Mouse (Mus musculus) liver, embryonic 16.5 days (tissue): ENCODE data around the gene Draxin. TPM values are rescaled to one million over a fixed set of nuclear protein-coding genes. Genes with fewer than 3 reads are reported as not detected.
A peak's percentile ranks its signal among the peaks of the same experiment; 100 is the strongest.

Experiments used
- ATAC-seq: fragments of 200-750 bp; cut with Nextera tagmentation; 2 replicates; pipeline ENCODE4 v1.8.0; 2017; ENCODE audit warnings: low read depth, mild to moderate bottlenecking, moderate number of reproducible peaks, moderate library complexity
- H3K27ac ChIP-seq: fragments of 300-500 bp; sonication (generic); 2 replicates; pipeline ENCODE4 v1.5.1; 2014; ENCODE audit warnings: mild to moderate bottlenecking, low read length
- H3K27me3 ChIP-seq: fragments of 300-500 bp; sonication (generic); 2 replicates; pipeline ENCODE4 v1.6.1; 2014; ENCODE audit warnings: low read depth, low read length, mixed read lengths; ENCODE audit not compliant: control insufficient read depth, insufficient read depth
- H3K36me3 ChIP-seq: fragments of 300-500 bp; sonication (generic); 2 replicates; pipeline ENCODE4 v1.6.1; 2014; ENCODE audit warnings: mild to moderate bottlenecking; ENCODE audit not compliant: control insufficient read depth, insufficient read depth
- H3K4me1 ChIP-seq: fragments of 300-500 bp; sonication (generic); 2 replicates; pipeline ENCODE4 v1.6.1; 2014; ENCODE audit warnings: low read depth, low read length, mixed read lengths; ENCODE audit not compliant: control insufficient read depth
- H3K4me2 ChIP-seq: fragments of 300-500 bp; sonication (generic); 2 replicates; pipeline ENCODE4 v1.6.1; 2014; ENCODE audit warnings: low read depth, low read length, mixed read lengths
- H3K4me3 ChIP-seq: fragments of 300-500 bp; sonication (generic); 2 replicates; pipeline ENCODE4 v1.5.1; 2014; ENCODE audit warnings: low read depth, mild to moderate bottlenecking, low read length
- H3K9ac ChIP-seq: fragments of 300-500 bp; sonication (generic); 2 replicates; pipeline ENCODE4 v1.6.1; 2014; ENCODE audit warnings: low read depth, low read length
- H3K9me3 ChIP-seq: fragments of 300-500 bp; sonication (generic); replicated peaks from 2 replicates; pipeline ENCODE4 v1.6.1; 2016; ENCODE audit warnings: low read length; ENCODE audit not compliant: control insufficient read depth
- WGBS: fragments of 180-500 bp; shearing (Covaris S2); extraction: QIAGEN DNeasy Blood & Tissue Kit; methylation state at CpG from one replicate; pipeline ENCODE4 v1.1.7; 2014; ENCODE audit not compliant: insufficient replicate concordance; 5-methylcytosine and 5-hydroxymethylcytosine counted together
- polyA plus RNA-seq: library from polyadenylated mRNA; unstranded; fragments of >200 nt; fragmentation: Nextera tagmentation; extraction: Ambion mirVana; gene quantifications from 2 replicates; pipeline ENCODE4 v1.2.1, GENCODE M21; 2015

Gene Draxin
- polyA plus RNA-seq, 1 experiment from 2014 or later, result 0.04 TPM

- Histone ChIP-seq H3K4me3 (peak overlapping the region; percentile 43), H3K9me3 (no peaks in the 10 kb centered on the region), H3K36me3 (no peaks in the 10 kb centered on the region), H3K4me1 (peaks cover 5% of the 10 kb centered on the region), H3K27ac (no peak overlapping the region), H3K9ac (peak overlapping the region; percentile 19), H3K4me2 (peak overlapping the region; percentile 58), H3K27me3 (no peaks in the 10 kb centered on the region)
- no peak for ATAC-seq
- 40% methylated on average over 17 of the region's 17 CpGs for WGBS
These were observed 55.8 kb downstream of the Draxin start for GRCm38 (mm10) chr4:148074521-148075189.

- Histone ChIP-seq H3K4me1 (peaks cover 5% of the 10 kb centered on the region), H3K4me3 (no peak overlapping the region), H3K36me3 (no peaks in the 10 kb centered on the region), H3K27ac (no peak overlapping the region), H3K27me3 (no peaks in the 10 kb centered on the region), H3K9ac (no peak overlapping the region), H3K9me3 (no peaks in the 10 kb centered on the region), H3K4me2 (no peak overlapping the region)
- no peak for ATAC-seq
- WGBS, result 60% methylated on average over 5 of the region's 5 CpGs
These were observed 59.0 kb downstream of the Draxin start for GRCm38 (mm10) chr4:148071508-148071907.

GRCm38 (mm10) chr4:148069602-148070218 is 60.8 kb downstream of the Draxin start:
- Histone ChIP-seq H3K4me1 (no peaks in the 10 kb centered on the region), H3K27me3 (no peaks in the 10 kb centered on the region), H3K9me3 (no peaks in the 10 kb centered on the region), H3K27ac (no peak overlapping the region), H3K36me3 (no peaks in the 10 kb centered on the region), H3K4me2 (no peak overlapping the region), H3K4me3 (no peak overlapping the region), H3K9ac (no peak overlapping the region)
- WGBS, result 57% methylated on average over 9 of the region's 9 CpGs
- ATAC-seq, result no peak

- Histone ChIP-seq H3K9ac (no peak overlapping the region), H3K27ac (no peak overlapping the region), H3K27me3 (no peaks in the 10 kb centered on the region), H3K4me2 (no peak overlapping the region), H3K4me1 (no peaks in the 10 kb centered on the region), H3K4me3 (no peak overlapping the region), H3K36me3 (no peaks in the 10 kb centered on the region), H3K9me3 (no peaks in the 10 kb centered on the region)
- no peak for ATAC-seq
- WGBS, result 65% methylated on average over 8 of the region's 8 CpGs
These were observed 63.2 kb downstream of the Draxin start for GRCm38 (mm10) chr4:148067346-148067745.

GRCm38 (mm10) chr4:148066401-148066744 is 64.1 kb downstream of the Draxin start:
- H3K4me1 ChIP-seq, result no peaks in the 10 kb centered on the region
- H3K9ac ChIP-seq, result no peak overlapping the region
- 64% methylated on average over 9 of the region's 9 CpGs for WGBS
- H3K4me2 ChIP-seq, result no peak overlapping the region
- no peaks in the 10 kb centered on the region for H3K9me3 ChIP-seq
- H3K4me3 ChIP-seq, result no peak overlapping the region
- 0 out of 2 replicates have a peak, but pooled peaks have one; percentile 10 for ATAC-seq
- H3K27me3 ChIP-seq, result no peaks in the 10 kb centered on the region
- H3K27ac ChIP-seq, result no peak overlapping the region
- no peaks in the 10 kb centered on the region for H3K36me3 ChIP-seq

- 38% methylated on average over 6 of the region's 6 CpGs for WGBS
- H3K27ac ChIP-seq, result no peak overlapping the region
- H3K27me3 ChIP-seq, result no peaks in the 10 kb centered on the region
- H3K9ac ChIP-seq, result no peak overlapping the region
- H3K9me3 ChIP-seq, result no peaks in the 10 kb centered on the region
- no peak for ATAC-seq
- H3K4me3 ChIP-seq, result no peak overlapping the region
- peaks cover 4% of the 10 kb centered on the region; the same call in 1 of the 2 replicates for H3K4me1 ChIP-seq
- H3K36me3 ChIP-seq, result no peaks in the 10 kb centered on the region
- H3K4me2 ChIP-seq, result no peak overlapping the region
These were observed 64.6 kb downstream of the Draxin start for GRCm38 (mm10) chr4:148065702-148066400.

GRCm38 (mm10) chr4:148061086-148061480 is 69.4 kb downstream of the Draxin start:
- no peak overlapping the region for H3K27ac ChIP-seq
- H3K27me3 ChIP-seq, result no peaks in the 10 kb centered on the region
- no peak overlapping the region for H3K4me3 ChIP-seq
- no peaks in the 10 kb centered on the region for H3K9me3 ChIP-seq
- ATAC-seq, result no peak
- H3K9ac ChIP-seq, result no peak overlapping the region
- H3K36me3 ChIP-seq, result peaks cover 4% of the 10 kb centered on the region; the same call in 1 of the 2 replicates
- H3K4me1 ChIP-seq, result peaks cover 4% of the 10 kb centered on the region; the same call in 1 of the 2 replicates
- H3K4me2 ChIP-seq, result no peak overlapping the region
- WGBS, result 73% methylated on average over 9 of the region's 9 CpGs

- Histone ChIP-seq H3K27ac (no peak overlapping the region), H3K9me3 (no peaks in the 10 kb centered on the region), H3K4me2 (no peak overlapping the region), H3K4me1 (peaks cover 4% of the 10 kb centered on the region; the same call in 1 of the 2 replicates), H3K36me3 (peaks cover 9% of the 10 kb centered on the region), H3K4me3 (no peak overlapping the region), H3K9ac (no peak overlapping the region), H3K27me3 (no peaks in the 10 kb centered on the region)
- ATAC-seq, result peak; percentile 31
- WGBS, result 45% methylated on average over 13 of the region's 13 CpGs
These were observed 70.1 kb downstream of the Draxin start for GRCm38 (mm10) chr4:148060120-148061085.
